Mouse (Mus musculus): ENCODE measurements around the gene Zfp580. TPM values are rescaled to one million over a fixed set of nuclear protein-coding genes. Genes with fewer than 3 reads are reported as not detected.

Gene Zfp580
- total and polyA plus RNA-seq, 3 experiments: 1.0 to 19.9 TPM; not detected in 1

GRCm38 (mm10) chr7:5087886-5088285 is 36.5 kb downstream of the Zfp580 start:
- H3K9ac ChIP-seq (ENCODE audit: control insufficient read depth, low read depth, low read length, poor library complexity, severe bottlenecking): no peak overlapping the region
- peaks cover 22 to 28% of the 10 kb centered on the region in 2 experiments for H3K36me3 ChIP-seq (ENCODE audit: control insufficient read depth in 1 of 2, insufficient read depth in 2 of 2, low read length in 2 of 2)
- H3K27ac ChIP-seq (ENCODE audit: control insufficient read depth, low read depth, low read length): no peak overlapping the region
- peaks cover 4 to 24% of the 10 kb centered on the region in 2 experiments; a peak in 3 of 4 replicates for H3K4me1 ChIP-seq (ENCODE audit: control insufficient read depth in 1 of 2, insufficient read depth in 2 of 2, low read length in 2 of 2)
- H3K27me3 ChIP-seq (ENCODE audit: control insufficient read depth in 1 of 2, insufficient read depth in 2 of 2, low read length in 2 of 2): no peaks in the 10 kb centered on the region
- no peak overlapping the region for H3K4me3 ChIP-seq (ENCODE audit: control insufficient read depth in 1 of 2, insufficient read depth in 1 of 2, low read depth in 2 of 2, low read length in 2 of 2)
- DNase-seq (ENCODE audit: low read depth, low spot score): no peak
- H3K9me3 ChIP-seq (replicated peaks; ENCODE audit: insufficient read depth, low read length): no peaks in the 10 kb centered on the region
- TF ChIP-seq GABPA (IDR thresholded peaks at IDR 0.05; ENCODE audit: low read depth, low read length) (no peak), MAFK (IDR thresholded peaks at IDR 0.05; ENCODE audit: borderline replicate concordance, low read depth, low read length) (no peak)
- H3K79me2 ChIP-seq (ENCODE audit: control insufficient read depth, insufficient read depth, low read length, poor library complexity): peaks cover 41% of the 10 kb centered on the region

- H3K27ac ChIP-seq (ENCODE audit: control insufficient read depth, low read depth, low read length): no peak overlapping the region
- no peaks in the 10 kb centered on the region for H3K27me3 ChIP-seq (ENCODE audit: control insufficient read depth in 1 of 2, insufficient read depth in 2 of 2, low read length in 2 of 2)
- TF ChIP-seq BHLHE40 (IDR thresholded peaks at IDR 0.05; ENCODE audit: borderline replicate concordance, low read depth, low read length) (no peak), GABPA (IDR thresholded peaks at IDR 0.05; ENCODE audit: low read depth, low read length) (no peak), ZMIZ1 (IDR thresholded peaks at IDR 0.05; ENCODE audit: low read depth, low read length) (no peak), MEF2A (IDR thresholded peaks at IDR 0.05; ENCODE audit: extremely low read depth, insufficient replicate concordance, low read depth, low read length, poor library complexity, severe bottlenecking) (no peak), MYC (IDR thresholded peaks at IDR 0.05; ENCODE audit: low read depth, low read length) (no peak), ZNF384 (IDR thresholded peaks at IDR 0.05; ENCODE audit: low read depth, low read length) (no peak), RAD21 (IDR thresholded peaks at IDR 0.05; ENCODE audit: low read depth, low read length) (no peak), TCF12 (IDR thresholded peaks at IDR 0.05; ENCODE audit: low read depth, low read length) (no peak), POLR2AphosphoS5 (IDR thresholded peaks at IDR 0.05; ENCODE audit: borderline replicate concordance, low read depth, low read length) (no peak), MAZ (IDR thresholded peaks at IDR 0.05; ENCODE audit: low read depth, low read length) (no peak), ELF1 (IDR thresholded peaks at IDR 0.05; ENCODE audit: low read depth, low read length) (no peak), TBP (IDR thresholded peaks at IDR 0.05; ENCODE audit: low read depth, low read length) (no peak), E2F4 (IDR thresholded peaks at IDR 0.05; ENCODE audit: borderline replicate concordance, low read depth, low read length) (no peak), RCOR1 (IDR thresholded peaks at IDR 0.05; ENCODE audit: low read depth, low read length) (no peak)
- peaks cover 27% of the 10 kb centered on the region for H3K79me2 ChIP-seq (ENCODE audit: control insufficient read depth, insufficient read depth, low read length, poor library complexity)
- H3K4me1 ChIP-seq (ENCODE audit: control insufficient read depth in 1 of 2, insufficient read depth in 2 of 2, low read length in 2 of 2): peaks cover 0 to 8% of the 10 kb centered on the region in 2 experiments; a peak in 3 of 4 replicates
- H3K4me3 ChIP-seq (ENCODE audit: control insufficient read depth in 1 of 2, insufficient read depth in 1 of 2, low read depth in 2 of 2, low read length in 2 of 2): no peak overlapping the region
- H3K9me3 ChIP-seq (replicated peaks; ENCODE audit: insufficient read depth, low read length): no peaks in the 10 kb centered on the region
- peaks cover 9 to 19% of the 10 kb centered on the region in 2 experiments for H3K36me3 ChIP-seq (ENCODE audit: control insufficient read depth in 1 of 2, insufficient read depth in 2 of 2, low read length in 2 of 2)
- DNase-seq (ENCODE audit: low read depth, low spot score): no peak
- H3K9ac ChIP-seq (ENCODE audit: control insufficient read depth, low read depth, low read length, poor library complexity, severe bottlenecking): no peak overlapping the region
Observed at GRCm38 (mm10) chr7:5089853-5090252, 38.5 kb downstream of the Zfp580 start.
